Mouse (Mus musculus) CH12.LX (cell line): ENCODE results near the gene Vcpkmt. TPM values are rescaled to one million over a fixed set of nuclear protein-coding genes. Genes with fewer than 3 reads are reported as not detected.

Experiments used
- DNase-seq: peaks from one replicate; pipeline ENCODE4 v3.0.0-alpha.2; 2013; ENCODE audit errors: extremely low read depth
- H3K27ac ChIP-seq: 2 replicates; pipeline ENCODE4 v1.5.1; 2012; ENCODE audit warnings: low read depth, mild to moderate bottlenecking, control low read depth, moderate library complexity; ENCODE audit not compliant: insufficient read depth
- H3K27me3 ChIP-seq: replicated peaks from 2 replicates; pipeline ENCODE3; 2012; ENCODE audit warnings: inconsistent platforms
- H3K36me3 ChIP-seq, 2 experiments: replicated peaks in 1 of 2; 2 replicates each; pipeline versions ENCODE3 to v1.6.1; 2012; ENCODE audit warnings: inconsistent platforms in 1 of 2, low read length in 1 of 2, mild to moderate bottlenecking in 1 of 2, mixed read lengths in 1 of 2, moderate library complexity in 1 of 2; ENCODE audit not compliant: control insufficient read depth in 1 of 2, insufficient read depth in 1 of 2
- H3K4me1 ChIP-seq, 2 experiments: 2 replicates each; pipeline ENCODE4 v1.6.1; 2012; ENCODE audit warnings: inconsistent platforms in 1 of 2, moderate library complexity in 1 of 2; ENCODE audit not compliant: insufficient read depth in 2 of 2, control insufficient read depth in 1 of 2
- H3K4me2 ChIP-seq: 2 replicates; pipeline ENCODE4 v1.6.1; 2012; ENCODE audit warnings: low read depth, mild to moderate bottlenecking, control low read depth; ENCODE audit not compliant: poor library complexity, insufficient read depth, severe bottlenecking
- H3K4me3 ChIP-seq, 3 experiments: fragments of 150-350 bp in 1 of 3; sonication (generic) in 1 of 3; replicated peaks in 1 of 3; 2 replicates each; pipeline versions ENCODE3 to v1.5.1; 2011 to 2012; ENCODE audit warnings: low read depth in 2 of 3, low read length in 2 of 3, mild to moderate bottlenecking in 2 of 3, moderate library complexity in 2 of 3, control low read depth in 1 of 3, improper control_type of control experiment in 1 of 3, inconsistent platforms in 1 of 3, mixed read lengths in 1 of 3; ENCODE audit not compliant: poor library complexity in 1 of 3
- H3K79me2 ChIP-seq: replicated peaks from 2 replicates; pipeline ENCODE4 v1.6.1; 2012; ENCODE audit warnings: mild to moderate bottlenecking, moderate library complexity; ENCODE audit not compliant: control insufficient read depth, poor library complexity, insufficient read depth, severe bottlenecking; ENCODE audit errors: extremely low read depth
- H3K9ac ChIP-seq: 2 replicates; pipeline ENCODE4 v1.6.1; 2012; ENCODE audit warnings: low read depth, mild to moderate bottlenecking, control low read depth, moderate library complexity; ENCODE audit not compliant: insufficient read depth
- H3K9me3 ChIP-seq: replicated peaks from 2 replicates; pipeline ENCODE3; 2012; ENCODE audit warnings: low read length, inconsistent platforms, mixed read lengths
- BHLHE40 ChIP-seq: IDR thresholded peaks from 2 replicates; pipeline ENCODE4 v1.6.1; 2011; ENCODE audit warnings: mild to moderate bottlenecking, low read depth, low read length, improper control_type of control experiment
- EP300 ChIP-seq: IDR thresholded peaks from 2 replicates; pipeline ENCODE4 v1.6.1; 2011; ENCODE audit warnings: low read length, improper control_type of control experiment
- GABPA ChIP-seq: IDR thresholded peaks from 2 replicates; pipeline ENCODE4 v1.6.1; 2012; ENCODE audit warnings: low read depth, low read length, improper control_type of control experiment, inconsistent platforms; ENCODE audit not compliant: insufficient replicate concordance
- JUND ChIP-seq: conservative IDR thresholded peaks from 2 replicates; pipeline ENCODE4 v1.6.1; 2011; ENCODE audit warnings: low read depth, low read length, improper control_type of control experiment
- MAFK ChIP-seq: IDR thresholded peaks from 2 replicates; pipeline ENCODE4 v1.6.1; 2011; ENCODE audit warnings: low read length, improper control_type of control experiment; ENCODE audit not compliant: insufficient replicate concordance
- MAX ChIP-seq: IDR thresholded peaks from 2 replicates; pipeline ENCODE4 v1.6.1; 2011; ENCODE audit warnings: low read length, improper control_type of control experiment
- MEF2A ChIP-seq: IDR thresholded peaks from 2 replicates; pipeline ENCODE4 v1.6.1; 2014; ENCODE audit warnings: low read depth, mild to moderate bottlenecking, inconsistent platforms, low read length, improper control_type of control experiment, borderline replicate concordance
- PAX5 ChIP-seq: IDR thresholded peaks from 2 replicates; pipeline ENCODE4 v1.6.1; 2012; ENCODE audit warnings: low read length, inconsistent platforms, mixed read lengths
- POLR2AphosphoS2 ChIP-seq: IDR thresholded peaks from 2 replicates; pipeline ENCODE4 v1.6.1; 2011; ENCODE audit warnings: low read depth, low read length, improper control_type of control experiment
- RCOR1 ChIP-seq: conservative IDR thresholded peaks from 2 replicates; pipeline ENCODE4 v1.6.1; 2012; ENCODE audit warnings: low read depth, mild to moderate bottlenecking, inconsistent platforms, low read length, improper control_type of control experiment
- TCF12 ChIP-seq: IDR thresholded peaks from 2 replicates; pipeline ENCODE4 v1.6.1; 2014; ENCODE audit warnings: low read depth, mild to moderate bottlenecking, inconsistent platforms, low read length, improper control_type of control experiment
- UBTF ChIP-seq: IDR thresholded peaks from 2 replicates; pipeline ENCODE4 v1.6.1; 2012; ENCODE audit warnings: low read depth, mild to moderate bottlenecking, inconsistent platforms, low read length, improper control_type of control experiment, moderate library complexity
- USF2 ChIP-seq: conservative IDR thresholded peaks from 2 replicates; pipeline ENCODE4 v1.6.1; 2011; ENCODE audit warnings: low read depth, low read length, improper control_type of control experiment
- ZC3H11A ChIP-seq: IDR thresholded peaks from 2 replicates; pipeline ENCODE4 v1.6.1; 2012; ENCODE audit warnings: low read depth, mild to moderate bottlenecking, inconsistent platforms, low read length, improper control_type of control experiment
- ZKSCAN1 ChIP-seq: IDR thresholded peaks from 2 replicates; pipeline ENCODE4 v1.6.1; 2012; ENCODE audit warnings: low read depth, inconsistent platforms, low read length, improper control_type of control experiment, borderline replicate concordance
- ZMIZ1 ChIP-seq: IDR thresholded peaks from 2 replicates; pipeline ENCODE4 v1.6.1; 2012; ENCODE audit warnings: low read depth, mild to moderate bottlenecking, inconsistent platforms, low read length, improper control_type of control experiment
- dilution Hi-C: fragments of 300-500 bp; cut with MboI; formaldehyde crosslinking; loops from 2 replicates; pipeline ENCODE4 v1.14.3; 2020; ENCODE audit warnings: low sequenced_read_pairs; ENCODE audit not compliant: extremely low pct_unique_long_range_greater_than_20kb, extremely low pct_ligation_motif_present
- in situ Hi-C: fragments of 300-500 bp; cut with MboI; formaldehyde crosslinking; loops from 3 replicates; pipeline ENCODE4 v1.14.3; 2019; ENCODE audit warnings: low sequenced_read_pairs, low pct_ligation_motif_present, low pct_unique_long_range_greater_than_20kb, mixed read lengths
- polyA plus RNA-seq: library from polyadenylated mRNA; unstranded; fragments of >175 nt; gene quantifications from 2 replicates; pipeline ENCODE4 v1.2.1, GENCODE M21; 2012; ENCODE audit warnings: low read depth; ENCODE audit not compliant: insufficient read length
- total RNA-seq, 2 experiments: library from RNA; depleted of rRNA; stranded (reverse); fragments of 300-350 nt in 1 of 2; fragments of >200 nt in 1 of 2; gene quantifications; 2 replicates each; pipeline ENCODE4 v1.2.3; 2012 to 2014

Gene Vcpkmt
- total and polyA plus RNA-seq, 3 experiments: 14.9 to 38.9 (median 23.5) TPM

DNA sequence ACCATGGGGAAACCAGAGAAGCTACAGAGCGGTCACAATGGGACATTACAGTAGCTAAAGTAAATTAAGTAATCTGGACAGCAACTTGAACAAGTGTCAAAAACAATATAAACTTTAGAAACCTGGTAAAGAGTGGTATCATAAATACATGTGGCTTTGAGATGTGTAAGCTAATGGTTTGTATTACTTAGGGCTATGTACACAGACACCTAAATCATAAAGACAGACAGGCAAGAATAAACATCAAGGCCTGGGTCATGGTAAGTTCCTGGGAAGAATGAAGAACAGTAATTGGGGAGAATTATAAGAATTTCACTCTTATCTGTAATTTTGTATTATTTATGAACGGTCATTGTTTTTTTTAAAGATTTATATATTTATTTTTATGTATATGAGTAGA lies 21.5 kb upstream of the Vcpkmt start:
- TF ChIP-seq ZMIZ1: no peak
- no peak for TF ChIP-seq UBTF
- TF ChIP-seq PAX5: no peak
- TF ChIP-seq MAFK: no peak
- TF ChIP-seq JUND: no peak
- TF ChIP-seq MEF2A: no peak
- no peak for TF ChIP-seq ZKSCAN1
- no peak for TF ChIP-seq ZC3H11A
- H3K27ac ChIP-seq: no peak overlapping the region
- no peak overlapping the region for H3K4me3 ChIP-seq
- DNase-seq: no peak
- H3K27me3 ChIP-seq: no peaks in the 10 kb centered on the region
- dilution Hi-C loops: no loop called here
- no peaks in the 10 kb centered on the region for H3K9me3 ChIP-seq
- H3K9ac ChIP-seq: no peak overlapping the region
- H3K36me3 ChIP-seq: peaks cover 6 to 22% of the 10 kb centered on the region in 2 experiments
- H3K4me2 ChIP-seq: no peak overlapping the region
- in situ Hi-C loops: no loop called here
- H3K4me1 ChIP-seq: no peaks in the 10 kb centered on the region
- H3K79me2 ChIP-seq: no peaks in the 10 kb centered on the region

DNA sequence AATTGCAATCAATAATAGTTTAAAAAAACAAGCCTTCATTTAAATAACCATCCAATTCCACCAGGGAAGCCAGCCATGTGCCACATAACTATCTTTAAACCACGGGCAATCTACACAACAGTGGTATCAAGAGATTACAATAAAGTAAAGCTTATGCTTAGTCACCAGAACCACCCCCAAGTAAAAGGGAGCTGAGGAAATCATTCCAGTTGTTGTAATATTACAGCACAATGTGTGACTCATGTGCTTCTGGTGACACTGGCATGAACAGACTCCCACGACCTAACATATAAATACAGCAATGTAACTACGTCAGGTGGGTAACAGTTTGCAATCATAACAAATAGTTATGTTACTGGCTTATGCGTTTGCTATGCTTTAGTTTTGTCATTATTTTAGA lies 14.6 kb upstream of the Vcpkmt start:
- Histone ChIP-seq H3K27me3 (no peaks in the 10 kb centered on the region), H3K4me2 (no peak overlapping the region), H3K79me2 (no peaks in the 10 kb centered on the region), H3K27ac (no peak overlapping the region), H3K9ac (no peak overlapping the region), H3K4me1 (peaks cover 0 to 4% of the 10 kb centered on the region in 2 experiments; a peak in 1 of 4 replicates), H3K4me3 (no peak overlapping the region), H3K9me3 (no peaks in the 10 kb centered on the region), H3K36me3 (peaks cover 3 to 15% of the 10 kb centered on the region in 2 experiments)
- dilution Hi-C loops (no loop called here), in situ Hi-C loops (loop anchor here (25.0 kb wide), 1 partner anchor 385 kb away; the partner anchor contains the start of gene Gm49384)
- TF ChIP-seq GABPA: no peak
- no peak for DNase-seq

DNA sequence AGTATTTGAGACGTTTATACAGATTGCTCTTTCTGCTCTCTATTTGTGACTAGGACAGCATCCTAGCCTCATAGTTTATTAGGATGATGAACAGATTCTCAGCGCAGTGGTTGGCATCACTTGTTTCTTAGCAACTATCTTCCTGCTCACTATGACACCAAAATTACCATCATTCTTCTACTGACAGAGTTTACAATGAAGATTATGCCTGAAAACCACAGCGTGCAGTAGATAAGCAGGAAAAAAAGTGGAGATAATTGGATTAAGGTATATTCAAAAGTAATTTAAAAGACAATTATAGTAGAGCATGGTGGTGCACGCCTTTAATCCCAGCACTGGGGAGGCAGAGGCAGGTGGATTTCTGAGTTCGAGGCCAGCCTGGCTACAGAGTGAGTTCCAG lies 10.3 kb upstream of the Vcpkmt start:
- Histone ChIP-seq H3K9ac (no peak overlapping the region), H3K27ac (no peak overlapping the region), H3K27me3 (no peaks in the 10 kb centered on the region)
- no peak for DNase-seq
- in situ Hi-C loops: loop anchor here (25.0 kb wide), 1 partner anchor 381 kb away; the partner anchor contains the start of gene Gm49384
- TF ChIP-seq ZC3H11A: no peak
- TF ChIP-seq EP300: no peak
- TF ChIP-seq MAX: no peak
- TF ChIP-seq TCF12: no peak
- TF ChIP-seq POLR2AphosphoS2: no peak
- TF ChIP-seq USF2: no peak
- TF ChIP-seq RCOR1: no peak
- TF ChIP-seq BHLHE40: no peak
- TF ChIP-seq, all 38 proteins: peak for 0
- Histone ChIP-seq H3K79me2 (no peaks in the 10 kb centered on the region), H3K4me2 (no peak overlapping the region), H3K9me3 (no peaks in the 10 kb centered on the region), H3K4me1 (peaks cover 0 to 4% of the 10 kb centered on the region in 2 experiments; a peak in 1 of 4 replicates), H3K4me3 (no peak overlapping the region), H3K36me3 (peaks cover 12 to 18% of the 10 kb centered on the region in 2 experiments)
- dilution Hi-C loops: no loop called here
